Mouse (Mus musculus): ENCODE results near the gene Cntfr. TPM values are rescaled to one million over a fixed set of nuclear protein-coding genes. Genes with fewer than 3 reads are reported as not detected.

The Cntfr gene
- polyA plus RNA-seq, 1 experiment from 2014 or later, result 10.1 TPM

GRCm38 (mm10) chr4:41676248-41677005, 20.5 kb downstream of the Cntfr start:
- Histone ChIP-seq H3K9me3 (replicated peaks; ENCODE audit: control insufficient read depth, low read length) (no peaks in the 10 kb centered on the region), H3K36me3 (ENCODE audit: control insufficient read depth, insufficient read depth, low read length) (no peaks in the 10 kb centered on the region), H3K27me3 (ENCODE audit: control insufficient read depth, insufficient read depth, low read length) (no peaks in the 10 kb centered on the region), H3K4me1 (ENCODE audit: control insufficient read depth, insufficient read depth, low read length) (peaks cover 46% of the 10 kb centered on the region), H3K4me2 (ENCODE audit: low read depth, low read length) (no peak overlapping the region), H3K27ac (ENCODE audit: low read length) (no peak overlapping the region), H3K9ac (ENCODE audit: low read length) (peak overlapping the region; percentile 16), H3K4me3 (replicated peaks; ENCODE audit: low read length) (no peak overlapping the region)
- no peak for ATAC-seq (ENCODE audit: insufficient read depth, low FRiP score)
- 57% methylated on average over 17 of the region's 17 CpGs for WGBS

GRCm38 (mm10) chr4:41673186-41673585, 23.7 kb downstream of the Cntfr start:
- H3K9me3 ChIP-seq (replicated peaks; ENCODE audit: control insufficient read depth, low read length), result no peaks in the 10 kb centered on the region
- H3K36me3 ChIP-seq (ENCODE audit: control insufficient read depth, insufficient read depth, low read length), result no peaks in the 10 kb centered on the region
- no peak overlapping the region for H3K9ac ChIP-seq (ENCODE audit: low read length)
- H3K27me3 ChIP-seq (ENCODE audit: control insufficient read depth, insufficient read depth, low read length), result no peaks in the 10 kb centered on the region
- H3K4me2 ChIP-seq (ENCODE audit: low read depth, low read length), result no peak overlapping the region
- no peak for ATAC-seq (ENCODE audit: insufficient read depth, low FRiP score)
- H3K4me1 ChIP-seq (ENCODE audit: control insufficient read depth, insufficient read depth, low read length), result peaks cover 32% of the 10 kb centered on the region
- no peak overlapping the region for H3K27ac ChIP-seq (ENCODE audit: low read length)
- WGBS, result 70% methylated on average over 19 of the region's 19 CpGs
- no peak overlapping the region for H3K4me3 ChIP-seq (replicated peaks; ENCODE audit: low read length)

DNA sequence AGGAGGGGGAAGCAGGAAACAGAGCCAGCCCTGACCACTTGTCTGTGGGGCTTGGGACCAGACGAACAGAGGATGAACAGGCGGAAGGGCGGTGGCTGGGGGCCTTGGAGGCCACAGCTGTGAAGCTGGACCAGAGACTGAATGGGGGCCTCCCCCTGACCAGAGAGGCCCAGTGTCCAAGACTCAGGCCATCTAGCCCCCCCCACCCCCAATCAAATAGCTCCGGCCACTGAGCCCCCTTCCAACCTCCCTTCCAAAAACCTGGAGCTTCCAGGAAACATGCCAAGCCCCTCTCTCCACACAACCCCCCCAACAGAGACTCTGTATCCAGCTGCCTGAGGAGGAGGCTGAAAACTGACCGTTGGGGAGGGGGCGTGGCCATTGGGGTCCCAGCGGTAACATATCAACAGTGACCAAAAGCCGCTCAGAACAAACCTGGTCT, 24.3 kb downstream of the Cntfr start:
- 0 out of 2 replicates have a peak overlapping the region, but pooled peaks have one; percentile 12 for H3K9ac ChIP-seq (ENCODE audit: low read length)
- no peak overlapping the region for H3K27ac ChIP-seq (ENCODE audit: low read length)
- peak; percentile 59; the same call in 1 of the 2 replicates for ATAC-seq (ENCODE audit: insufficient read depth, low FRiP score)
- peaks cover 32% of the 10 kb centered on the region for H3K4me1 ChIP-seq (ENCODE audit: control insufficient read depth, insufficient read depth, low read length)
- H3K4me2 ChIP-seq (ENCODE audit: low read depth, low read length), result no peak overlapping the region
- no peaks in the 10 kb centered on the region for H3K27me3 ChIP-seq (ENCODE audit: control insufficient read depth, insufficient read depth, low read length)
- H3K36me3 ChIP-seq (ENCODE audit: control insufficient read depth, insufficient read depth, low read length), result no peaks in the 10 kb centered on the region
- no peak overlapping the region for H3K4me3 ChIP-seq (replicated peaks; ENCODE audit: low read length)
- 29% methylated on average over 8 of the region's 8 CpGs for WGBS
- H3K9me3 ChIP-seq (replicated peaks; ENCODE audit: control insufficient read depth, low read length), result no peaks in the 10 kb centered on the region

GRCm38 (mm10) chr4:41671963-41672480, 24.9 kb downstream of the Cntfr start:
- WGBS, result 25% methylated on average over 8 of the region's 8 CpGs

GRCm38 (mm10) chr4:41671500-41671899, 25.4 kb downstream of the Cntfr start:
- Histone ChIP-seq H3K4me3 (replicated peaks; ENCODE audit: low read length) (no peak overlapping the region), H3K4me2 (ENCODE audit: low read depth, low read length) (no peak overlapping the region), H3K9ac (ENCODE audit: low read length) (no peak overlapping the region; the same call in 1 of the 2 replicates), H3K27me3 (ENCODE audit: control insufficient read depth, insufficient read depth, low read length) (no peaks in the 10 kb centered on the region), H3K4me1 (ENCODE audit: control insufficient read depth, insufficient read depth, low read length) (peaks cover 22% of the 10 kb centered on the region), H3K36me3 (ENCODE audit: control insufficient read depth, insufficient read depth, low read length) (no peaks in the 10 kb centered on the region), H3K27ac (ENCODE audit: low read length) (no peak overlapping the region), H3K9me3 (replicated peaks; ENCODE audit: control insufficient read depth, low read length) (no peaks in the 10 kb centered on the region)
- ATAC-seq (ENCODE audit: insufficient read depth, low FRiP score), result no peak
- 39% methylated on average over 5 of the region's 5 CpGs for WGBS

More at GRCm38 (mm10) chr4:41671963-41672480, 24.9 kb downstream of the Cntfr start:
- H3K4me3 ChIP-seq (replicated peaks; ENCODE audit: low read length), result no peak overlapping the region
- no peaks in the 10 kb centered on the region for H3K9me3 ChIP-seq (replicated peaks; ENCODE audit: control insufficient read depth, low read length)
- H3K36me3 ChIP-seq (ENCODE audit: control insufficient read depth, insufficient read depth, low read length), result no peaks in the 10 kb centered on the region
- no peak for ATAC-seq (ENCODE audit: insufficient read depth, low FRiP score)
- no peak overlapping the region for H3K27ac ChIP-seq (ENCODE audit: low read length)
- H3K27me3 ChIP-seq (ENCODE audit: control insufficient read depth, insufficient read depth, low read length), result no peaks in the 10 kb centered on the region
- peaks cover 27% of the 10 kb centered on the region for H3K4me1 ChIP-seq (ENCODE audit: control insufficient read depth, insufficient read depth, low read length)
- no peak overlapping the region for H3K4me2 ChIP-seq (ENCODE audit: low read depth, low read length)
- H3K9ac ChIP-seq (ENCODE audit: low read length), result peak overlapping the region; percentile 12; the same call in 1 of the 2 replicates

DNA sequence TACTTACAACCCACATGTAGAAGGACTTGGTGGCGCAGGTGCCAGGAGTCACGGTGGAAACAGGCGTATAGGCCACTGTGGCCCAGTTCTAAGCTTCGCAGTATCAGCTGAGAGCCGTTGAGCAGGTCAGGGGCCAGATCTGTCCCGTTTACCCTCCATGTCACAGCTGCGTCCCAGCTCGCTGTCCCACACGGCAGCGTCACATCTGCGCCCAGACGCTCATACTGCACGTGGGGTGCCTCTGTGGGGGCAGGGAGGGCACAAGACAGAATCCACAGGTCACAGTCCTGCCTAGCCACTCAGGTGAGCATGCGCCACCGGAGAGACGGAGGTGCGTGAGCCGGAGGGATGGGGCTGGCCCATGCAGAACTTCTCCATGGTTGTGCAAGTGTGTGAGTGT, 26.1 kb downstream of the Cntfr start:
- ATAC-seq (ENCODE audit: insufficient read depth, low FRiP score), result no peak
- no peaks in the 10 kb centered on the region for H3K36me3 ChIP-seq (ENCODE audit: control insufficient read depth, insufficient read depth, low read length)
- H3K9ac ChIP-seq (ENCODE audit: low read length), result no peak overlapping the region
- 83% methylated on average over 18 of the region's 18 CpGs for WGBS
- no peaks in the 10 kb centered on the region for H3K9me3 ChIP-seq (replicated peaks; ENCODE audit: control insufficient read depth, low read length)
- H3K27ac ChIP-seq (ENCODE audit: low read length), result no peak overlapping the region
- H3K4me1 ChIP-seq (ENCODE audit: control insufficient read depth, insufficient read depth, low read length), result peaks cover 15% of the 10 kb centered on the region
- no peak overlapping the region for H3K4me3 ChIP-seq (replicated peaks; ENCODE audit: low read length)
- H3K4me2 ChIP-seq (ENCODE audit: low read depth, low read length), result no peak overlapping the region
- H3K27me3 ChIP-seq (ENCODE audit: control insufficient read depth, insufficient read depth, low read length), result no peaks in the 10 kb centered on the region

DNA sequence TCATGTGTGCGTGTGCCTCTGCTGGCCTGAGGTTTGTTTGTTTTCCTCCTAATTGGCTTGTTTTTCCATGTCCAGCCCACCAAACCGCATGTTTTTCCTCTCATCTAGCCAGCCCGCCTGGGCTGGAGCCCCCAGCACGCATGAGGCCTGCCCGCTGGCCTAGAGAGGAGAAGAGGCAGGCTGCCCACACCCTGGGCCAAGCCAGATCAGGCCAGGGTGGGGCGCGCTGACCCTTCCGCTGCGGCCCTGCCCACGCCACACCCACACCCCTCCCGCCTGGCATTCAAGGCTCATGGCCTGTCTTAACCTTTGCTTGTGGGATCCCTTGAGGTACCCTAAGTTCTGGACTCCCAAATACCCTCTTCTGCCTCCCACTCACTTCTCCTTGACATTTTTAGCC, 30.2 kb downstream of the Cntfr start:
- H3K4me1 ChIP-seq (ENCODE audit: control insufficient read depth, insufficient read depth, low read length), result peaks cover 16% of the 10 kb centered on the region
- H3K27me3 ChIP-seq (ENCODE audit: control insufficient read depth, insufficient read depth, low read length), result no peaks in the 10 kb centered on the region
- ATAC-seq (ENCODE audit: insufficient read depth, low FRiP score), result no peak
- H3K4me3 ChIP-seq (replicated peaks; ENCODE audit: low read length), result no peak overlapping the region
- no peak overlapping the region for H3K9ac ChIP-seq (ENCODE audit: low read length)
- no peaks in the 10 kb centered on the region for H3K9me3 ChIP-seq (replicated peaks; ENCODE audit: control insufficient read depth, low read length)
- 68% methylated on average over 11 of the region's 11 CpGs for WGBS
- no peak overlapping the region for H3K4me2 ChIP-seq (ENCODE audit: low read depth, low read length)
- no peak overlapping the region for H3K27ac ChIP-seq (ENCODE audit: low read length)
- no peaks in the 10 kb centered on the region for H3K36me3 ChIP-seq (ENCODE audit: control insufficient read depth, insufficient read depth, low read length)

GRCm38 (mm10) chr4:41665009-41665675, 31.7 kb downstream of the Cntfr start:
- no peaks in the 10 kb centered on the region for H3K36me3 ChIP-seq (ENCODE audit: control insufficient read depth, insufficient read depth, low read length)
- H3K27me3 ChIP-seq (ENCODE audit: control insufficient read depth, insufficient read depth, low read length), result no peaks in the 10 kb centered on the region
- H3K4me1 ChIP-seq (ENCODE audit: control insufficient read depth, insufficient read depth, low read length), result peaks cover 14% of the 10 kb centered on the region
- H3K4me2 ChIP-seq (ENCODE audit: low read depth, low read length), result no peak overlapping the region
- H3K27ac ChIP-seq (ENCODE audit: low read length), result 0 out of 2 replicates have a peak overlapping the region, but pooled peaks have one; percentile 4
- peak; percentile 26; the same call in 1 of the 2 replicates for ATAC-seq (ENCODE audit: insufficient read depth, low FRiP score)
- WGBS, result 11% methylated on average over 5 of the region's 8 CpGs
- H3K9me3 ChIP-seq (replicated peaks; ENCODE audit: control insufficient read depth, low read length), result no peaks in the 10 kb centered on the region
- H3K9ac ChIP-seq (ENCODE audit: low read length), result peak overlapping the region; percentile 11; the same call in 1 of the 2 replicates
- no peak overlapping the region for H3K4me3 ChIP-seq (replicated peaks; ENCODE audit: low read length)

GRCm38 (mm10) chr4:41664533-41664932, 32.4 kb downstream of the Cntfr start:
- no peak for ATAC-seq (ENCODE audit: insufficient read depth, low FRiP score)

More at GRCm38 (mm10) chr4:41664533-41664932, 32.4 kb downstream of the Cntfr start:
- H3K27ac ChIP-seq (ENCODE audit: low read length), result no peak overlapping the region
- WGBS, result 40% methylated on average over 7 of the region's 7 CpGs
- no peak overlapping the region for H3K4me3 ChIP-seq (replicated peaks; ENCODE audit: low read length)
- H3K27me3 ChIP-seq (ENCODE audit: control insufficient read depth, insufficient read depth, low read length), result no peaks in the 10 kb centered on the region
- no peaks in the 10 kb centered on the region for H3K36me3 ChIP-seq (ENCODE audit: control insufficient read depth, insufficient read depth, low read length)
- no peak overlapping the region for H3K9ac ChIP-seq (ENCODE audit: low read length)
- no peaks in the 10 kb centered on the region for H3K9me3 ChIP-seq (replicated peaks; ENCODE audit: control insufficient read depth, low read length)
- peaks cover 14% of the 10 kb centered on the region for H3K4me1 ChIP-seq (ENCODE audit: control insufficient read depth, insufficient read depth, low read length)
- no peak overlapping the region for H3K4me2 ChIP-seq (ENCODE audit: low read depth, low read length)
